Mouse (Mus musculus) midbrain, embryonic 16.5 days (tissue): ENCODE measurements at regions not wholly inside any gene's neighbourhood (a gene's known extent, or its start where the extent isn't known, plus 50 kb on each side); places are given as distances from the start of the nearest gene placed in this dataset.
A peak's percentile ranks its signal among the peaks of the same experiment; 100 is the strongest.

Experiments used
- ATAC-seq: fragments of 200-750 bp; cut with Nextera tagmentation; 2 replicates; pipeline ENCODE4 v1.8.0; 2017; ENCODE audit warnings: moderate TSS enrichment
- H3K27ac ChIP-seq: fragments of 300-500 bp; sonication (generic); 2 replicates; pipeline ENCODE4 v1.5.1; 2014; ENCODE audit warnings: mild to moderate bottlenecking, low read length, mixed read lengths
- H3K27me3 ChIP-seq: fragments of 300-500 bp; sonication (generic); 2 replicates; pipeline ENCODE4 v1.6.1; 2014; ENCODE audit warnings: low read depth, low read length, mixed read lengths; ENCODE audit not compliant: control insufficient read depth, insufficient read depth
- H3K36me3 ChIP-seq: fragments of 300-500 bp; sonication (generic); 2 replicates; pipeline ENCODE4 v1.6.1; 2014; ENCODE audit warnings: mild to moderate bottlenecking, low read length, moderate library complexity, mixed read lengths; ENCODE audit not compliant: control insufficient read depth, insufficient read depth
- H3K4me1 ChIP-seq: fragments of 300-500 bp; sonication (generic); 2 replicates; pipeline ENCODE4 v1.6.1; 2014; ENCODE audit warnings: mild to moderate bottlenecking, low read length, mixed read lengths; ENCODE audit not compliant: control insufficient read depth, insufficient read depth
- H3K4me2 ChIP-seq: fragments of 300-500 bp; sonication (generic); 2 replicates; pipeline ENCODE4 v1.6.1; 2014; ENCODE audit warnings: mild to moderate bottlenecking, low read length, mixed read lengths
- H3K4me3 ChIP-seq: fragments of 300-500 bp; sonication (generic); 2 replicates; pipeline ENCODE4 v1.5.1; 2014; ENCODE audit warnings: low read depth, mild to moderate bottlenecking, low read length, moderate library complexity, mixed read lengths
- H3K9ac ChIP-seq: fragments of 300-500 bp; sonication (generic); 2 replicates; pipeline ENCODE4 v1.6.1; 2014; ENCODE audit warnings: low read depth, low read length, mixed read lengths
- H3K9me3 ChIP-seq: fragments of 300-500 bp; sonication (generic); replicated peaks from 2 replicates; pipeline ENCODE4 v1.6.1; 2014; ENCODE audit warnings: mild to moderate bottlenecking, low read length, mixed read lengths; ENCODE audit not compliant: control insufficient read depth, poor library complexity, severe bottlenecking
- WGBS: fragments of 180-500 bp; shearing (Covaris S2); extraction: QIAGEN DNeasy Blood & Tissue Kit; methylation state at CpG from one replicate; pipeline ENCODE4 v1.1.7; 2014; 5-methylcytosine and 5-hydroxymethylcytosine counted together

GRCm38 (mm10) chr1:33098062-33098461 is 551.0 kb upstream of the Gm5415 start:
- Histone ChIP-seq H3K27me3 (no peaks in the 10 kb centered on the region), H3K36me3 (no peaks in the 10 kb centered on the region), H3K4me3 (no peak overlapping the region), H3K9me3 (no peaks in the 10 kb centered on the region), H3K4me1 (no peaks in the 10 kb centered on the region), H3K27ac (no peak overlapping the region), H3K9ac (no peak overlapping the region), H3K4me2 (no peak overlapping the region)
- ATAC-seq, result no peak
- WGBS, result 59% methylated on average over 3 of the region's 3 CpGs

- 72% methylated on average over 1 of the region's 1 CpGs for WGBS
- no peak for ATAC-seq
- H3K27ac ChIP-seq, result no peak overlapping the region
These were observed 549.8 kb upstream of the Gm5415 start for GRCm38 (mm10) chr1:33096851-33097250.

GRCm38 (mm10) chr1:33074551-33074950 is 527.5 kb upstream of the Gm5415 start:
- H3K27me3 ChIP-seq, result no peaks in the 10 kb centered on the region
- H3K27ac ChIP-seq, result no peak overlapping the region
- H3K36me3 ChIP-seq, result no peaks in the 10 kb centered on the region
- no peaks in the 10 kb centered on the region for H3K4me1 ChIP-seq
- ATAC-seq, result no peak
- no peak overlapping the region for H3K4me2 ChIP-seq
- 100% methylated on average over 1 of the region's 1 CpGs for WGBS
- H3K4me3 ChIP-seq, result no peak overlapping the region
- no peaks in the 10 kb centered on the region for H3K9me3 ChIP-seq
- H3K9ac ChIP-seq, result no peak overlapping the region

More at GRCm38 (mm10) chr1:33096851-33097250, 549.8 kb upstream of the Gm5415 start:
- no peak overlapping the region for H3K4me2 ChIP-seq
- H3K27me3 ChIP-seq, result no peaks in the 10 kb centered on the region
- H3K4me1 ChIP-seq, result no peaks in the 10 kb centered on the region
- no peak overlapping the region for H3K4me3 ChIP-seq
- no peaks in the 10 kb centered on the region for H3K9me3 ChIP-seq
- H3K36me3 ChIP-seq, result no peaks in the 10 kb centered on the region
- H3K9ac ChIP-seq, result no peak overlapping the region

GRCm38 (mm10) chr1:33058010-33058409 is 510.9 kb upstream of the Gm5415 start:
- Histone ChIP-seq H3K36me3 (no peaks in the 10 kb centered on the region), H3K9me3 (no peaks in the 10 kb centered on the region), H3K27ac (no peak overlapping the region), H3K27me3 (no peaks in the 10 kb centered on the region), H3K4me1 (no peaks in the 10 kb centered on the region), H3K9ac (no peak overlapping the region), H3K4me3 (no peak overlapping the region), H3K4me2 (no peak overlapping the region)
- WGBS, result 95% methylated on average over 2 of the region's 2 CpGs
- ATAC-seq, result no peak

GRCm38 (mm10) chr1:33044388-33044787 is 497.3 kb upstream of the Gm5415 start:
- no peak for ATAC-seq
- no peaks in the 10 kb centered on the region for H3K4me1 ChIP-seq
- H3K27ac ChIP-seq, result no peak overlapping the region
- H3K9ac ChIP-seq, result no peak overlapping the region
- H3K4me2 ChIP-seq, result no peak overlapping the region
- no peaks in the 10 kb centered on the region for H3K36me3 ChIP-seq
- H3K9me3 ChIP-seq, result no peaks in the 10 kb centered on the region
- 87% methylated on average over 2 of the region's 2 CpGs for WGBS
- H3K27me3 ChIP-seq, result no peaks in the 10 kb centered on the region
- no peak overlapping the region for H3K4me3 ChIP-seq

GRCm38 (mm10) chr1:33042424-33042823 is 495.3 kb upstream of the Gm5415 start:
- Histone ChIP-seq H3K4me1 (no peaks in the 10 kb centered on the region), H3K27me3 (no peaks in the 10 kb centered on the region), H3K27ac (no peak overlapping the region), H3K9ac (no peak overlapping the region), H3K4me2 (no peak overlapping the region), H3K36me3 (no peaks in the 10 kb centered on the region), H3K4me3 (no peak overlapping the region), H3K9me3 (no peaks in the 10 kb centered on the region)
- 0 out of 2 replicates have a peak, but pooled peaks have one; percentile 60 for ATAC-seq
- WGBS, result 9% methylated on average over 2 of the region's 2 CpGs

GRCm38 (mm10) chr1:33040740-33041139 is 493.6 kb upstream of the Gm5415 start:
- Histone ChIP-seq H3K4me3 (no peak overlapping the region), H3K9me3 (no peaks in the 10 kb centered on the region), H3K4me2 (no peak overlapping the region), H3K27me3 (no peaks in the 10 kb centered on the region), H3K4me1 (no peaks in the 10 kb centered on the region), H3K27ac (no peak overlapping the region), H3K36me3 (no peaks in the 10 kb centered on the region), H3K9ac (no peak overlapping the region)
- ATAC-seq, result no peak
- WGBS, result 78% methylated on average over 4 of the region's 4 CpGs

GRCm38 (mm10) chr1:33031991-33032390 is 484.9 kb upstream of the Gm5415 start:
- ATAC-seq, result no peak
- no peak overlapping the region for H3K4me2 ChIP-seq
- H3K27ac ChIP-seq, result no peak overlapping the region
- WGBS, result 69% methylated on average over 3 of the region's 3 CpGs
- H3K4me3 ChIP-seq, result no peak overlapping the region
- H3K36me3 ChIP-seq, result no peaks in the 10 kb centered on the region
- H3K27me3 ChIP-seq, result no peaks in the 10 kb centered on the region
- H3K4me1 ChIP-seq, result peaks cover 2% of the 10 kb centered on the region
- H3K9me3 ChIP-seq, result no peaks in the 10 kb centered on the region
- no peak overlapping the region for H3K9ac ChIP-seq

- Histone ChIP-seq H3K27ac (peak overlapping the region; percentile 38; the same call in 1 of the 2 replicates), H3K9me3 (no peaks in the 10 kb centered on the region), H3K4me3 (no peak overlapping the region), H3K27me3 (no peaks in the 10 kb centered on the region), H3K4me1 (peaks cover 11% of the 10 kb centered on the region), H3K9ac (no peak overlapping the region), H3K4me2 (no peak overlapping the region), H3K36me3 (no peaks in the 10 kb centered on the region)
- 8% methylated on average over 8 of the region's 8 CpGs for WGBS
- ATAC-seq, result peak; percentile 83
These were observed 479.8 kb upstream of the Gm5415 start for GRCm38 (mm10) chr1:33026683-33027415.
